Mouse (Mus musculus) adrenal gland, adult 2 months (tissue): ENCODE results near the gene Olfr1090. TPM values are rescaled to one million over a fixed set of nuclear protein-coding genes. Genes with fewer than 3 reads are reported as not detected.

Source experiments
- DNase-seq: peaks from one replicate; pipeline ENCODE4 v3.0.0; 2021
- long read RNA-seq: library from polyadenylated mRNA; stranded (forward); transcript quantifications from one replicate; pipeline ENCODE4 v2.0.0, GENCODE M21; 2021
- polyA plus RNA-seq: library from polyadenylated mRNA; depleted of rRNA; stranded (reverse); fragments of >200 nt; gene quantifications from 2 replicates; pipeline ENCODE4 v1.2.3, GENCODE M21; 2012; rRNA removed
- total RNA-seq, 2 experiments: library from RNA; stranded (reverse); gene quantifications; 2 replicates each; pipeline ENCODE4 v1.2.3; 2021

The Olfr1090 gene
- total RNA-seq (not detected), polyA plus RNA-seq (not detected in 2 replicates)
- long read RNA-seq, result 0 reads

DNA sequence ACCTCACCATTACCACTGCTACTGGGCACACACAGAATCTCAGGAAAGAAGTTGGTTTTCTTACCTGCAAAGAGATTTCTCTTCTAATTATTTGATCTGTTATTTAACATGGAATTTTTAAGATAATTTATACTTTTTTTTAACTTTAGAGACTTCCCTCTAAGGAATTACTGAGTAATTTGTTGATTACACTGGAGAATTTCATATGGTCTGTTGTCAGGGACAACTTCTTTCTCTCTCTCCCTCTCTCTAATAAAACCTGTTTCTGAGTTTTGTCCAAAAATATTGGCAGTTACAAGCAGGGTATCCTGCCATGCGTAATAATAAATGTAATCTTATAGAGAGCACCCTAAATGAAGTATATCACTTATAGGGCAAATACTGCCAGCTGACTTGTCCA, at the start of gene Olfr1090:
TSS of gene Olfr1090 (minus strand) at position 101 of the 400 bp plus-strand sequence.
- no peak for DNase-seq

DNA sequence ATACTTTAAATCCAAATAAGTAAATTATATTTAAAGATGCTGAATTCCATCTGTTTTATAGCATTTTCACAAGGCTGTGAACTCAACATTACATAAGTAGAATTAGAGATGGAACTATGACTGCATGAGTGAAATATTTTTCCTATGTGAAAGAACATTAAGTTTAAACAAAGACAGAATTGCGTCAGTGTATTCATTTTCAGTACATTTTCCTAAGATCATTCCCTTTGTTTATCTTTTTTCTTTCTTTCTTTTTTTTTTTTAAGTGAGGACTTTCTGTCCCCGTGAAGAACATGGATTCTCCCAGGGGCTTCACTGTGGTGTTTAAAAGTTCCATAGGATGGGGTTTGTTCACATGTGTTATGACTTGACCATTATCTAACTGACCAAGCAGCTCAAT, 23.4 kb upstream of the Olfr1090 start, which contains the start of gene Olfr1093:
TSS of gene Olfr1093 (plus strand) at position 301 of the 400 bp plus-strand sequence.
- no peak for DNase-seq

DNA sequence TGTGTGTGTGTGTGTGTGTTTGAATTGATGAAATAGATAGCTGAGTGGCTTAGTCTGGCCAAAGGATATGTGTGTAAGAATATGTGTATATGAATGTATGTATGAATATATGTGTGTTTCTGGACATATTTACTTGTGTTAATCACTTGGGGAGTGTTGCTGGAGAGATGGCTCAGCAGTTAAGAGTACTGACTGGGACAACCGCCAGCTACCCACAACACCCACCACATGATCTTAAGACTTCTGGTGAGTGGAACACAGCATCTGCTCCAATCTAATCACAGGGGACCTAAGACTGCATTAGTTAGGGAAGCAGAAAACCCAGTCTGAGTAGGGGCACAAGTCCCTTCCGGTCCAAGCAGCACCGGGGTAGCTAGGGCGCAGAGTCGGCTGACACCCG, 2.3 kb upstream of the Olfr1090 start:
- DNase-seq, result no peak

DNA sequence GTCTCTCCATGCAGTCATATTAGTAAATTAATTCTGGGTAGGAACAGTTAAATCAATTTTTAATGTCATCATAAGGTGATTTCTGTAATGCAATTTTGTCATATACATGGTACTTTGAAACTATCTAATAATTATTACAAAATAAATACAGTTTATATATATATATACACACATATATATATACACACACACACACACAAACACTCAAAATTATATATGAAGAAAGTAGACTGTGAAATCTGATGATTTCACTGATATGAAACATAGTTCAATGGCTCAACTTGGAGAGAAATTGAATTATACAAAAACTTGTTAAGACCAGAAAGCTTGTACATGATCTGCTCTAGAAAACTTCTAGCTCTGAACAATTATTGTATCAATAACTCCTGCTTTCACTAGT, 25.2 kb downstream of the Olfr1090 start, which contains the start of gene Olfr1089:
TSS of gene Olfr1089 (minus strand) at position 101 of the 400 bp plus-strand sequence.
- no peak for DNase-seq

Other genes starting within 250 kb of the Olfr1090 start
- gene Olfr1079, start 216.5 kb downstream of the Olfr1090 start, total RNA-seq, result not detected
- not detected in 2 replicates for gene Olfr1079, start 216.5 kb downstream of the Olfr1090 start, polyA plus RNA-seq
- not detected for gene Olfr1080, start 200.8 kb downstream of the Olfr1090 start, total RNA-seq
- gene Olfr1080, start 200.8 kb downstream of the Olfr1090 start, polyA plus RNA-seq, result not detected in 2 replicates
- gene Olfr1082, start 160.0 kb downstream of the Olfr1090 start, total RNA-seq, result not detected
- gene Olfr1082, start 160.0 kb downstream of the Olfr1090 start, polyA plus RNA-seq, result not detected in 2 replicates
- not detected for gene Olfr1084, start 119.3 kb downstream of the Olfr1090 start, total RNA-seq
- not detected in 2 replicates for gene Olfr1084, start 119.3 kb downstream of the Olfr1090 start, polyA plus RNA-seq
- not detected for gene Olfr1085, start 97.0 kb downstream of the Olfr1090 start, total RNA-seq
- gene Olfr1085, start 97.0 kb downstream of the Olfr1090 start, polyA plus RNA-seq, result not detected in 2 replicates
- not detected for gene Olfr1086, start 78.9 kb downstream of the Olfr1090 start, total RNA-seq
- gene Olfr1086, start 78.9 kb downstream of the Olfr1090 start, polyA plus RNA-seq, result not detected in 2 replicates
- gene Olfr1087, start 60.6 kb downstream of the Olfr1090 start, total RNA-seq, result not detected
- not detected in 2 replicates for gene Olfr1087, start 60.6 kb downstream of the Olfr1090 start, polyA plus RNA-seq
- not detected for gene Olfr1089, start 25.3 kb downstream of the Olfr1090 start, total RNA-seq
- not detected in 2 replicates for gene Olfr1089, start 25.3 kb downstream of the Olfr1090 start, polyA plus RNA-seq
- not detected for gene Olfr1093, start 23.5 kb upstream of the Olfr1090 start, total RNA-seq
- not detected in 2 replicates for gene Olfr1093, start 23.5 kb upstream of the Olfr1090 start, polyA plus RNA-seq
- gene Olfr141, start 51.0 kb upstream of the Olfr1090 start, total RNA-seq, result not detected
- not detected in 2 replicates for gene Olfr141, start 51.0 kb upstream of the Olfr1090 start, polyA plus RNA-seq
- gene Olfr1094, start 65.7 kb upstream of the Olfr1090 start, total RNA-seq, result not detected
- gene Olfr1094, start 65.7 kb upstream of the Olfr1090 start, polyA plus RNA-seq, result not detected in 2 replicates
- not detected for gene Olfr1095, start 92.7 kb upstream of the Olfr1090 start, total RNA-seq
- gene Olfr1095, start 92.7 kb upstream of the Olfr1090 start, polyA plus RNA-seq, result not detected in 2 replicates
- not detected for gene Gm13723, start 115.8 kb upstream of the Olfr1090 start, total RNA-seq
- gene Gm13723, start 115.8 kb upstream of the Olfr1090 start, polyA plus RNA-seq, result not detected in 2 replicates
- gene Olfr1097, start 133.2 kb upstream of the Olfr1090 start, total RNA-seq, result not detected
- not detected in 2 replicates for gene Olfr1097, start 133.2 kb upstream of the Olfr1090 start, polyA plus RNA-seq
- gene Olfr1098, start 165.6 kb upstream of the Olfr1090 start, total RNA-seq, result not detected
- not detected in 2 replicates for gene Olfr1098, start 165.6 kb upstream of the Olfr1090 start, polyA plus RNA-seq
- gene Olfr1099, start 201.7 kb upstream of the Olfr1090 start, total RNA-seq, result not detected
- not detected in 2 replicates for gene Olfr1099, start 201.7 kb upstream of the Olfr1090 start, polyA plus RNA-seq
- gene Olfr1100, start 221.0 kb upstream of the Olfr1090 start, total RNA-seq, result not detected
- not detected in 2 replicates for gene Olfr1100, start 221.0 kb upstream of the Olfr1090 start, polyA plus RNA-seq
- not detected for gene Olfr1101, start 232.2 kb upstream of the Olfr1090 start, total RNA-seq
- gene Olfr1101, start 232.2 kb upstream of the Olfr1090 start, polyA plus RNA-seq, result not detected in 2 replicates
- not detected for gene Olfr1102, start 239.4 kb upstream of the Olfr1090 start, total RNA-seq
- not detected in 2 replicates for gene Olfr1102, start 239.4 kb upstream of the Olfr1090 start, polyA plus RNA-seq